Comparison of ENCODE assay signal across 9 mouse cellular contexts in genomic region chr1:82288421-82288990, GRCm38 (mm10). TPM values are rescaled to one million over a fixed set of nuclear protein-coding genes. Genes with fewer than 3 reads are reported as not detected.
A peak's percentile ranks its signal among the peaks of the same experiment; 100 is the strongest.
DNase-seq lines count a peak whose midpoint lies in the region; ATAC-seq lines count a peak whose summit lies in the region.
"Had no signal": no experiment of that assay in that cellular context is flagged by ENCODE, and none has a peak within 500 bp of the region (broad histone marks: within the 10 kb centered on the region; RNA-seq: fewer than 3 reads in every experiment).

No protein-coding gene starts in this region.

- no peaks in the 10 kb centered on the region for H3K27me3 ChIP-seq in hindbrain, embryonic 14.5 days (ENCODE audit: control insufficient read depth, insufficient read depth, low read length)
- no peaks in the 10 kb centered on the region for H3K27me3 ChIP-seq in midbrain, embryonic 12.5 days

- ATAC-seq in hindbrain, embryonic 14.5 days (ENCODE audit: low FRiP score) = no peak
- no peak for ATAC-seq in midbrain, embryonic 12.5 days (ENCODE audit: low FRiP score, low read depth)
- no peak for ATAC-seq in megakaryocyte, adult 5-6 weeks (ENCODE audit: poor library complexity, severe bottlenecking)
- ATAC-seq in frontal cortex, adult (ENCODE audit: low TSS enrichment) = no peak

- peak overlapping the region; percentile 84 for H3K9ac ChIP-seq in hindbrain, embryonic 14.5 days
- no peak overlapping the region for H3K9ac ChIP-seq in midbrain, embryonic 12.5 days (replicated peaks)

- peak overlapping the region; percentile 68 for H3K4me3 ChIP-seq in hindbrain, embryonic 14.5 days (replicated peaks; ENCODE audit: low read length)
- H3K4me3 ChIP-seq in midbrain, embryonic 12.5 days = 0 out of 2 replicates have a peak overlapping the region, but pooled peaks have one; percentile 73

- H3K4me2 ChIP-seq in hindbrain, embryonic 14.5 days (replicated peaks) = peak overlapping the region; percentile 90
- H3K4me2 ChIP-seq in midbrain, embryonic 12.5 days (replicated peaks) = peak overlapping the region; percentile 89

- H3K9me3 ChIP-seq in hindbrain, embryonic 14.5 days (ENCODE audit: control insufficient read depth, low read length) = no peaks in the 10 kb centered on the region
- H3K9me3 ChIP-seq in midbrain, embryonic 12.5 days = no peaks in the 10 kb centered on the region

- H3K27ac ChIP-seq in hindbrain, embryonic 14.5 days = 0 out of 2 replicates have a peak overlapping the region, but pooled peaks have one; percentile 95
- no peak overlapping the region for H3K27ac ChIP-seq in midbrain, embryonic 12.5 days (replicated peaks)

- WGBS in hindbrain, embryonic 14.5 days = 93% methylated on average over 18 of the region's 18 CpGs
- WGBS in midbrain, embryonic 12.5 days = 93% methylated on average over 18 of the region's 18 CpGs

- peak; percentile 6 for DNase-seq in adrenal gland, postnatal 14 days
- DNase-seq in adrenal gland, postnatal 36 days = no peak
- DNase-seq in right cerebral cortex, postnatal 25 days = peak; percentile 7
- DNase-seq in right cerebral cortex, adult 2 months (ENCODE audit: low spot score in 2 of 2) = no peak
- DNase-seq in hindbrain, embryonic 14.5 days (ENCODE audit: low spot score) = no peak

- H3K36me3 ChIP-seq in hindbrain, embryonic 14.5 days (replicated peaks; ENCODE audit: control insufficient read depth, insufficient read depth) = 0 out of 2 replicates have a peak, but pooled peaks cover 6% of the 10 kb centered on the region
- H3K36me3 ChIP-seq in midbrain, embryonic 12.5 days = peaks cover 14% of the 10 kb centered on the region

- H3K4me1 ChIP-seq in hindbrain, embryonic 14.5 days (replicated peaks; ENCODE audit: control insufficient read depth, insufficient read depth, low read length) = peaks cover 61% of the 10 kb centered on the region
- peaks cover 69% of the 10 kb centered on the region for H3K4me1 ChIP-seq in midbrain, embryonic 12.5 days

RNA-seq across cellular contexts. Expression of gene Irs1, which starts 2.7 kb away (rescaled TPM):
- 12.5 and 15.0 TPM in 2 replicates for total RNA-seq in adrenal gland, postnatal 14 days (2021)
- 10 to 100 TPM; 14.8 to 16.7 TPM for total RNA-seq in adrenal gland, postnatal 36 days (2021)
- polyA plus RNA-seq in hindbrain, embryonic 14.5 days (2014; fragmentation: Nextera tagmentation; extraction: Ambion mirVana) = 10.2 and 11.2 TPM in 2 replicates
- 11.5 and 11.7 TPM in 2 replicates for polyA plus RNA-seq in midbrain, embryonic 12.5 days (2016; fragmentation: Nextera tagmentation; extraction: Ambion mirVana)
- 0.02 and 0.07 TPM in 2 replicates for total RNA-seq in megakaryocyte, adult 5-6 weeks (2015)
- total RNA-seq in megakaryocyte, adult 5-6 weeks (2017) = 0.16 TPM in 1 of 2 replicates, not detected in the other

RNA-seq across cellular contexts. Expression of gene Rhbdd1, which starts 27.7 kb away (rescaled TPM):
- total RNA-seq in adrenal gland, postnatal 14 days (2021) = 23.0 and 23.2 TPM in 2 replicates
- 10 to 100 TPM; 30.0 to 42.7 TPM for total RNA-seq in adrenal gland, postnatal 36 days (2021)
- 2.6 and 3.1 TPM in 2 replicates for polyA plus RNA-seq in hindbrain, embryonic 14.5 days (2014; fragmentation: Nextera tagmentation; extraction: Ambion mirVana)
- 9.0 and 10.2 TPM in 2 replicates for polyA plus RNA-seq in midbrain, embryonic 12.5 days (2016; fragmentation: Nextera tagmentation; extraction: Ambion mirVana)
- total RNA-seq in megakaryocyte, adult 5-6 weeks (2015) = 13.0 and 14.8 TPM in 2 replicates
- 16.1 and 16.4 TPM in 2 replicates for total RNA-seq in megakaryocyte, adult 5-6 weeks (2017)

RNA-seq across cellular contexts. Expression of gene Gm9747, which starts 55.6 kb away (rescaled TPM):
- total RNA-seq in adrenal gland, postnatal 14 days (2021) = not detected in 2 replicates
- not detected for total RNA-seq in adrenal gland, postnatal 36 days (2021)
- 32.6 and 34.5 TPM in 2 replicates for polyA plus RNA-seq in hindbrain, embryonic 14.5 days (2014; fragmentation: Nextera tagmentation; extraction: Ambion mirVana)
- polyA plus RNA-seq in midbrain, embryonic 12.5 days (2016; fragmentation: Nextera tagmentation; extraction: Ambion mirVana) = 24.9 and 26.4 TPM in 2 replicates
- not detected in 2 replicates for total RNA-seq in megakaryocyte, adult 5-6 weeks (2015)
- total RNA-seq in megakaryocyte, adult 5-6 weeks (2017) = not detected in 2 replicates
- total RNA-seq: left cerebral cortex, postnatal 10 days had no signal

Comparison
In these comparisons a context has a peak if more than half of its experiments do, and no peak if none do; other contexts are left out.
1. DNase-seq: peak in adrenal gland, postnatal 14 days (single experiment) and right cerebral cortex, postnatal 25 days (single experiment); none in adrenal gland, postnatal 36 days (0 of 2), right cerebral cortex, adult 2 months (0 of 2) and hindbrain, embryonic 14.5 days (single experiment).
2. RNA of gene Irs1, which starts 2.7 kb away (total RNA-seq): 14.8 to 16.7 TPM in adrenal gland, postnatal 36 days and 12.5 to 15.0 TPM in adrenal gland, postnatal 14 days; 0.02 to 0.16 TPM in megakaryocyte, adult 5-6 weeks; every median in the first group is over 10 times any median in the second.